Mouse (Mus musculus) bone marrow macrophage, adult 2 months (primary cell): ENCODE data around the gene 5330417C22Rik. TPM values are rescaled to one million over a fixed set of nuclear protein-coding genes. Genes with fewer than 3 reads are reported as not detected.
"Not testable (repeated sequence)": the region's sequence is repeated elsewhere in the genome, so short reads cannot be mapped to it uniquely, and the experiment has no call there.

Experiments
- H3K27ac ChIP-seq: 2 replicates; pipeline ENCODE4 v1.5.1; 2012; ENCODE audit warnings: low read depth, low read length; ENCODE audit not compliant: insufficient read depth
- H3K4me1 ChIP-seq: 2 replicates; pipeline ENCODE4 v1.6.1; 2012; ENCODE audit warnings: low read length; ENCODE audit not compliant: control insufficient read depth, insufficient read depth
- H3K4me3 ChIP-seq: 2 replicates; pipeline ENCODE4 v1.5.1; 2012; ENCODE audit warnings: mild to moderate bottlenecking, low read length, moderate library complexity; ENCODE audit not compliant: insufficient read depth
- CTCF ChIP-seq: IDR thresholded peaks from 2 replicates; pipeline ENCODE4 v1.5.1; 2012; ENCODE audit warnings: low read depth, mild to moderate bottlenecking, low read length, moderate library complexity
- POLR2A ChIP-seq: IDR thresholded peaks from 2 replicates; pipeline ENCODE4 v1.6.1; 2012; ENCODE audit warnings: mild to moderate bottlenecking, low read depth, low read length, borderline replicate concordance
- polyA plus RNA-seq: library from polyadenylated mRNA; stranded (reverse); fragments of >200 nt; gene quantifications from 2 replicates; pipeline ENCODE4 v1.2.4, GENCODE M21; 2012; ENCODE audit not compliant: missing spikeins, insufficient read depth, insufficient read length

5330417C22Rik gene
- polyA plus RNA-seq, result not detected in 2 replicates

DNA sequence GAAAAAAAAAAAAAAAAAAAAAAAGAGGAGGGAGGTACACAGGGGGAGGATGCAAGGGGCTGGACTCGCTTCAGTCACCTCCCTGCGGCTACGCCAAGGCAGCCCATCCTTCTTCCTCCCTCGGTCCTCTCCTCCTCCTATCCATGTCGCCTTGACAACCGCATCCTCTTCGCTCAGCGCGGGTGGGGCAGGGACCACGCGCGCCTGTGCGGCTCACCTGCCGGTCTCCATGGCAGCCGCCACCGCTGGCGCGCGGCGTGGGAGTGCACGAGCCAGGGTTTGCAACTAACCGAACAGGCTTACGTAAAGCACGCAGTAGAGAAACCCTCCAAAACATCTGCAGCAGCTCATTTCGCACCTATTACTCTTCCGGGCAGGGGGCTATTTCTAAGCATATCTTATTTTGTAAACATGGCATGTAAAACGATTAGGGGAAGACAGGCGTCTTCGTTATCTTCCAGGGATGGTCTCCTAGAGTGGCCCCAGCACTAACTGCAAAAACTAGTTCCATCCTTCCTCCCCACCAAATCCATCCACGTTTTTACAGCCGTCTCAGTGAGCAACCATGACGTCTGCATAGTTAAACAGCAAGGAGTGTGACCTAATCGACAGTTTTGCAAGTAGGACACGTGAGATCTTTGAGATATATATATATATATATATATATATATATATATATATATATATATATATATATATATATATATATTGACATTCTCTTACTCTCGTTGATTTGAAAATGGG lies at the start of gene 5330417C22Rik:
TSS of gene 5330417C22Rik (minus strand) at position 20 of the 744 bp plus-strand sequence.
- Histone ChIP-seq H3K27ac (no peak within 1 kb of the TSS), H3K4me3 (peak within 1 kb of the TSS; percentile 30), H3K4me1 (no peaks in the 10 kb centered on the region)
- TF ChIP-seq POLR2A, result no peak
- no peak for TF ChIP-seq CTCF

DNA sequence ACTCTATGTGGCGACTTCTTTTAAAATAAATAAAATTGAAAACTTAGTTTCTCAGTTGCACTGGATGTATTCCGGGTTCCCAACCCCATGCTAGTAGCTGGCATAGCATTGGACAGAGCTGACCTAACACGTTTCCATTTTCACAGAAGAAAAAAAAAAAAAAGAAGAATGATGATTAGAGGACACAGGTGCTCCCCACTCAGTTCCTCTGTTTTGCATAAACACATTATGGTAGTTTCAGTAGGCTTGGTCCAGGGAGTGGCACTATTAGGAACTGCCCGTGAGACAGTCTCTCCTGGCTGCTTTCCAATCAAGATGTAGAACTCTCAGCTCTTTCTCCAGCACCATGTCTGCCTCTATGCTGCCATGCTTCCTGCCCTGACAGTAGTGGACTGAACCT lies 48.2 kb upstream of the 5330417C22Rik start:
- Histone ChIP-seq H3K27ac (no peak overlapping the region), H3K4me1 (no peaks in the 10 kb centered on the region), H3K4me3 (no peak overlapping the region)
- no peak for TF ChIP-seq POLR2A
- TF ChIP-seq CTCF, result no peak

DNA sequence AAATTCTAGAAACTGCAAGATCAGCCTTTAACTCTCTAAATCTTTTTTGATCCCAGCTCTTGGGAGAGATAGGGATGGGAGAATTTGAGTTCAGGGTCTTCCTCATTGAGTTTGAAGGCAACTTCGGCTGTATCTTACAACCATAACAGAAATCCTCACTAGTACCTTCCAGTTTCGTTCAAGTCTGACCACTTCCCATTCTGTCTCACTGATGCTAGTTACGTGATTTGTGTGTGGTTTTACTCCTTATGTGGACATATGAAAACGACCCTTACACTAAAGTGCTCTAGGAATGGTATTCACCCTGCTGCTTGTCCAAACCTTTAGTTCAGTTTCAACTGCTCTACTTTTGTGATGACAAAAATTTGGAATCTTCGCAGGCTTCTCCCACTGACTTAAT lies 37.7 kb upstream of the 5330417C22Rik start:
- Histone ChIP-seq H3K27ac (no peak overlapping the region), H3K4me3 (no peak overlapping the region), H3K4me1 (peaks cover 16% of the 10 kb centered on the region)
- TF ChIP-seq CTCF (no peak), POLR2A (no peak)

DNA sequence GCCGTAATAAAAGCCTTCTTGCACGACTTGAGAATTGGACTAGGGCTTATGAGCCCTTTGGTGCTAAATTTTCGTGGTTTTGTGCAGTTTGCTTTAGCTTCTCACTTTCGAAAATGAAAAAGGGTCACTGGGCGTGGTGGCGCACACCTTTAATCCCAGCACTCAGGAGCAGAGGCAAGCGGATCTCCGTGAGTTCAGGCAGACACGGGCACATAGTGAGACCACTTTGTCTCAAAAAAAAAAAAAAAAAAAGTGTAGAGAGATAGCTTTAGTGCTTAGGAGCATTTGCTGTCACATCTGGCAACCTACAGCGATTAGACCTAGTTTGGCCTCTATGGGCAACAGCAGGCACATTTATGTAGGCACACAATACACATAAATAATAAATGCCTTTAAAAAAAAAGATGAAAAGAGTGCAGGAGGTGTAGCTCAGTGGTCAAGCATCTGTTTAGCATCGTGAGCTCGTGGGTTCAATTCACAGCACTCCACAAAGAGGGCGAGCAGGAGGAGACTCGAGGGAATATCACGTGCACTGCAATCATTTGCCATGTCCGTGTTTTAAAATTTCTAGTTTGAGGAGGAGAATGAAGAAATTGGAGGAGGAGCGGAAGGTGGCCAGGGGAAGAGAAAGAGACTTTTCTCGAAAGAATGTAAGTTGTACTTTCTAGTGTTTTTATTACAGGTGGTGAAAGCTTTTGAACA lies 36.1 kb upstream of the 5330417C22Rik start:
- peak overlapping the region; percentile 73 for H3K4me3 ChIP-seq
- no peak overlapping the region for H3K27ac ChIP-seq
- TF ChIP-seq POLR2A (no peak), CTCF (no peak)
- peaks cover 16% of the 10 kb centered on the region for H3K4me1 ChIP-seq

DNA sequence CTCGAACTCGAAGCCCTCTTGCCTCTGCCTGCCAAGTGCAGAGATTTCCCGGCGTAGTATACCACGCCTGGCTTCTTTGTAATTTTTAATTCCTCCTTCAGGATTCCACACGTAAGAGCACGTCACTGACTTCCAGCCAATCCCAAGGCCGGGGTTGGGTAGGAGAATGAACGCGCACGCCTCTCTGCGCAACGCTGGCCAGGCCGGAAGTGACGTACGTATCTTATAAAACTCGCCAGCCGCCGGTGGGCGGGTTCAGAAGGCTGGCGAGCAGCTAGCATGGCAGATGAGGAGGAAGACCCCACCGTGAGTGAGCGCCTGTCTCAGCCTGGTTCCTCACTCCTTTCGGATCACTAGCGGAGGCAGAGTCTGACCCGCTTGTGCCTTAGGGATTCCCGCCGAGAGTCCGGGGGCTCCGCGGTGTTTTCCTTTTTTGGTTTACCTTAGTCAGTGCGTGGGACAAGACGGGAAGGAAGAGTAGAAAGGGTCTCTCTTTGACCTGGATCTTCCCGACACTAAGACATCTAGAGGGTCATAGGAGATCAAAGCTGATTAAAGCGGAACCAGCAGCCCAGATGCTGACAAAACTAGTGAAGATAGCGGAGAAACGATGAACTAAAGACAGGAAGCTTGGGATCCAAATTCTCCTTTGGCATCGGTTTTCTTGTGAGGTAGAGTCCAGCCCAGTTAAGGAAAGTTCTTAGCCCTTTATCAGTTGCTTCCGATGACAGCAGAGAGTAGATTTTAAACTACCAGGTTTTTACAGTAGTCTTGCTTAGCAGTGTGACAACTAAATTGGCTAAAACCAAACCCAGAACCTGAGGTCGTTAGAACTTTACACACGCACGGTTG lies 35.3 kb upstream of the 5330417C22Rik start, which contains the start of gene Taf13:
TSS of gene Taf13 (plus strand) at position 256 of the 852 bp plus-strand sequence.
- peak within 1 kb of the TSS; percentile 73 for H3K4me3 ChIP-seq
- peaks cover 16% of the 10 kb centered on the region for H3K4me1 ChIP-seq
- peak within 1 kb of the TSS; percentile 64 for H3K27ac ChIP-seq
- TF ChIP-seq POLR2A (peak; percentile 99), CTCF (no peak)

DNA sequence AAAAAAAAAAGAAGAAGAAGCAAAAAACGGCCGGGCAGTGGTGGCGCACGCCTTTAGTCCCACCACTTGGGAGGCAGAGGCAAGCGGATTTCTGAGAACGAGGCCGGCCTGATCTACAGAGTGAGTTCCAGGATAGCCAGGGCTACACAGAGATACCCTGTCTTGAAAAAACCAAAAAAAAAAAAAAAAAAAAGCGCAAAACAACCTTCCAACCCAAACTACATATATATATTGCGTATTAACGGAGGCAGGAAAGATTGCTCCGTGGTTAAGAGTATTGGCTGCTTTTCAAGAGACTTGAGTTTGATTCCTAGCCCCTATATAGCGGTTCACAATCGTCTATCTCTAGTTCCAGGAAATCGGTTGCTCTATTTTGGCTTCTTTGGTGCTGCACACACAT lies 34.5 kb upstream of the 5330417C22Rik start:
- H3K4me1 ChIP-seq, result peaks cover 16% of the 10 kb centered on the region
- no peak overlapping the region for H3K27ac ChIP-seq
- TF ChIP-seq POLR2A (no peak), CTCF (no peak)
- H3K4me3 ChIP-seq, result no peak overlapping the region

DNA sequence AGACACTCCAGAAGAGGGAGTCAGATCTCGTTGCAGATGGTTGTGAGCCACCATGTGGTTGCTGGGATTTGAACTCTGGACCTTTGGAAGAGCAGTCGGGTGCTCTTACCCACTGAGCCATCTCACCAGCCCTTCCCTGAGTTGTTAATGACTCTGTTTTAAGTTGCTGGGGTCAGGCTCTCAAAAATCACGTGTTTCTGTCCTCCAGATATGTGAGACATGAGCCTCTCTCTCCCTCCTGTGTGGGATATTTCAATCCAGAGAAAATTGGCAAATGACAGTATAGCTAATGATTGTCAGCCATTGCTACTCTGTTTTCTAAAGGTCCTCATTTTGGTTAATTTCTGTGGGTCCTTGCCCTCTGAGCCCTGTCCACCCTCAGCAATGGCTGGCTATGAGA lies 33.3 kb upstream of the 5330417C22Rik start:
- H3K4me3 ChIP-seq, H3K27ac ChIP-seq: not testable (repeated sequence)
- H3K4me1 ChIP-seq, result peaks cover 16% of the 10 kb centered on the region

DNA sequence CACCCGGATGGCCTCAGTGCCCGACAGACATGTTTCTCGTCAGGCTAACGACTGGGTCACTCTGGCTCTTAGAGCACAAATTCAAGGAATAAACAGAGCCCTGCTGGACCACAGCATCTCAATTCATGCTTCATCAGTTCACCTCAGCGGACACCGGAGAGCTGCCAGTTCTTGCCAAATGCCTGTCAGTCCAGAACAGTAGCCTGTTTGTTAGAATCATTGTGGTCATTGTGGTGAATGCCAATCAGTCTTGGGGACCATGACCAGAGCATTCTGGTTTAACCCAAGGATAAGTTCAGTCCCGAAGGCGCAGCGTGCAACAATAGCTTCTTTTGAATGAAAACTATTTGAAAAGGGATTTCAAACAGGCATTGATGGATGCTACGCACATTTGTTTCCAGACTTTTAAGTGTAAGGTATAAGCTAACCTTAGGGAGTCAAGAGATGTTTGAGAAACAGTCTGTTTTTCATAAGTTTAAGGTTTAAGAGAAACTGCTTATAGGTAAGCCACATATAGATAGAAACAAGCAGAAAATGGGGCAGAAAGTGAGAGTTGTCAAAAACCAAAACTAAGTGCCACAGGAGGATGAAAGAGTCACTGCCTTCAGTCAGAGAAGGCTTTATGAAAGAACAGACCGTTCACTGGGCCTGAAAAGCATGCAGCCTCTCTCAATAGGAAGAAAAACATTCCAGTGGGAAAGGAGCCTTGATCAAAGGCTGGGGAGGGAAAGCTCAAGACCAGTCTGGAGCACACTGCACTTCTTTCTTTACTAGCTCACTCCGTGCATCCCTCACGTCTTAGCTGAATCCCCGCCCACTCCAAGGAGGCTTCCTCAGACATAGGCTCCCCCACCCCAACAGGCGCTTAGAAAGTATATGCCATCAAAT lies 31.9 kb upstream of the 5330417C22Rik start:
- Histone ChIP-seq H3K27ac (no peak overlapping the region), H3K4me1 (peaks cover 8% of the 10 kb centered on the region), H3K4me3 (no peak overlapping the region)
- TF ChIP-seq POLR2A, result no peak
- TF ChIP-seq CTCF, result no peak

DNA sequence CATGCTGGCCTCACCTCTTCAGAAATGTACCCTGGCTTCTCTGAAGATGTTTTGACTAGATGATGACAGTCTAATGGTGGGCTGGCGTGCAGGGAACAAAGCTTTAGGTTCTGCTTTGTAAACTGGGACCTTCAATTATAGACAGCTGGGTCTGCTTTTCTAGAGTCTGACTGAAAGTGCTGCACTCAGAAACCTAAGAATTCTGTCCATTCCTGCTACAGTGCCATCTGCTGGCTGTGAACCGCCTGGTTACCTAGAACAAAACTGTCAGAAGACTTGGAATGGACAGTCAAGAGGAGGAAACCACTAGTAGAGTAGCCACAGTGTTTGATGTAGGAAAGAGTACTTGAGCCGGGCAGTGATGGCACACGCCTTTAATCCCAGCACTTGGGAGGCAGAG lies 27.0 kb upstream of the 5330417C22Rik start:
- TF ChIP-seq CTCF (no peak), POLR2A (no peak)
- Histone ChIP-seq H3K4me1 (peaks cover 5% of the 10 kb centered on the region), H3K27ac (peak overlapping the region; percentile 86), H3K4me3 (peak overlapping the region; percentile 61)
